Mouse (Mus musculus) heart, embryonic 11.5 days (tissue): ENCODE measurements around the gene Dnajc17. TPM values are rescaled to one million over a fixed set of nuclear protein-coding genes. Genes with fewer than 3 reads are reported as not detected.

Experiments used
- ATAC-seq: fragments of 200-750 bp; cut with Nextera tagmentation; replicated peaks from 2 replicates; pipeline ENCODE4 v1.8.0; 2017; ENCODE audit warnings: moderate library complexity; ENCODE audit not compliant: insufficient number of reproducible peaks, low FRiP score, low TSS enrichment
- H3K27ac ChIP-seq: fragments of 300-500 bp; sonication (generic); 2 replicates; pipeline ENCODE4 v1.5.1; 2014; ENCODE audit warnings: mild to moderate bottlenecking, low read depth, low read length
- H3K27me3 ChIP-seq: fragments of 300-500 bp; sonication (generic); 2 replicates; pipeline ENCODE4 v1.6.1; 2014; ENCODE audit warnings: mild to moderate bottlenecking, low read length, mixed read lengths; ENCODE audit not compliant: control insufficient read depth, insufficient read depth
- H3K36me3 ChIP-seq: fragments of 300-500 bp; sonication (generic); 2 replicates; pipeline ENCODE4 v1.6.1; 2014; ENCODE audit warnings: mild to moderate bottlenecking, low read length, moderate library complexity, mixed read lengths; ENCODE audit not compliant: control insufficient read depth, insufficient read depth
- H3K4me1 ChIP-seq: fragments of 300-500 bp; sonication (generic); 2 replicates; pipeline ENCODE4 v1.6.1; 2014; ENCODE audit warnings: low read length; ENCODE audit not compliant: control insufficient read depth, insufficient read depth
- H3K4me2 ChIP-seq: fragments of 300-500 bp; sonication (generic); 2 replicates; pipeline ENCODE4 v1.6.1; 2014; ENCODE audit warnings: mild to moderate bottlenecking, moderate library complexity
- H3K4me3 ChIP-seq: fragments of 300-500 bp; sonication (generic); 2 replicates; pipeline ENCODE4 v1.5.1; 2014; ENCODE audit warnings: low read depth, low read length
- H3K9ac ChIP-seq: fragments of 300-500 bp; sonication (generic); 2 replicates; pipeline ENCODE4 v1.6.1; 2014; ENCODE audit warnings: mild to moderate bottlenecking, low read depth, low read length, moderate library complexity
- H3K9me3 ChIP-seq: fragments of 300-500 bp; sonication (generic); replicated peaks from 2 replicates; pipeline ENCODE4 v1.6.1; 2016; ENCODE audit warnings: low read length; ENCODE audit not compliant: control insufficient read depth
- whole genome bisulfite sequencing: fragments of 180-500 bp; shearing (Covaris S2); extraction: QIAGEN DNeasy Blood & Tissue Kit; methylation state at CpG from one replicate; pipeline ENCODE4 v1.1.7; 2014; ENCODE audit not compliant: insufficient replicate concordance; 5-methylcytosine and 5-hydroxymethylcytosine counted together
- polyA plus RNA-seq: library from polyadenylated mRNA; unstranded; fragments of >200 nt; fragmentation: Nextera tagmentation; extraction: Ambion mirVana; gene quantifications from 2 replicates; pipeline ENCODE4 v1.2.1, GENCODE M21; 2014

Gene Dnajc17
- polyA plus RNA-seq, 1 experiment from 2014 or later, result 18.4 TPM

- H3K36me3 ChIP-seq, result peaks cover 32% of the 10 kb centered on the region
- H3K27me3 ChIP-seq, result no peaks in the 10 kb centered on the region
- H3K9ac ChIP-seq, result no peak overlapping the region
- no peak for ATAC-seq
- H3K4me2 ChIP-seq, result no peak overlapping the region
- no peak overlapping the region for H3K4me3 ChIP-seq
- WGBS, result 94% methylated on average over 8 of the region's 8 CpGs
- H3K27ac ChIP-seq, result no peak overlapping the region
- H3K9me3 ChIP-seq, result peaks cover 2% of the 10 kb centered on the region
- no peaks in the 10 kb centered on the region for H3K4me1 ChIP-seq
Measured at GRCm38 (mm10) chr2:119147775-119148174, 60.8 kb downstream of the Dnajc17 start.

GRCm38 (mm10) chr2:119147160-119147678 lies 61.4 kb downstream of the Dnajc17 start:
- ATAC-seq, result no peak
- Histone ChIP-seq H3K9me3 (peaks cover 2% of the 10 kb centered on the region), H3K27ac (no peak overlapping the region), H3K9ac (no peak overlapping the region), H3K4me3 (no peak overlapping the region), H3K27me3 (no peaks in the 10 kb centered on the region), H3K36me3 (peaks cover 36% of the 10 kb centered on the region), H3K4me2 (no peak overlapping the region), H3K4me1 (no peaks in the 10 kb centered on the region)
- 80% methylated on average over 22 of the region's 22 CpGs for WGBS

- peaks cover 35% of the 10 kb centered on the region for H3K36me3 ChIP-seq
- H3K27me3 ChIP-seq, result no peaks in the 10 kb centered on the region
- H3K9ac ChIP-seq, result no peak overlapping the region
- H3K4me1 ChIP-seq, result no peaks in the 10 kb centered on the region
- no peak overlapping the region for H3K27ac ChIP-seq
- 83% methylated on average over 6 of the region's 6 CpGs for whole genome bisulfite sequencing
- no peak overlapping the region for H3K4me3 ChIP-seq
- no peak for ATAC-seq
- peaks cover 2% of the 10 kb centered on the region for H3K9me3 ChIP-seq
- H3K4me2 ChIP-seq, result no peak overlapping the region
Measured at GRCm38 (mm10) chr2:119146435-119146834, 62.2 kb downstream of the Dnajc17 start.

- H3K4me1 ChIP-seq, result no peaks in the 10 kb centered on the region
- peaks cover 35% of the 10 kb centered on the region for H3K36me3 ChIP-seq
- H3K9me3 ChIP-seq, result peaks cover 2% of the 10 kb centered on the region
- H3K27me3 ChIP-seq, result no peaks in the 10 kb centered on the region
- H3K4me3 ChIP-seq, result no peak overlapping the region
- no peak overlapping the region for H3K27ac ChIP-seq
- WGBS, result 85% methylated on average over 2 of the region's 2 CpGs
- H3K4me2 ChIP-seq, result no peak overlapping the region
- no peak overlapping the region for H3K9ac ChIP-seq
- no peak for ATAC-seq
Measured at GRCm38 (mm10) chr2:119145199-119145598, 63.4 kb downstream of the Dnajc17 start.

- no peak overlapping the region for H3K4me2 ChIP-seq
- peak overlapping the region; percentile 35; the same call in 1 of the 2 replicates for H3K27ac ChIP-seq
- peaks cover 21% of the 10 kb centered on the region for H3K36me3 ChIP-seq
- peak; percentile 46; the same call in 1 of the 2 replicates for ATAC-seq
- no peaks in the 10 kb centered on the region for H3K4me1 ChIP-seq
- 24% methylated on average over 5 of the region's 5 CpGs for WGBS
- H3K9ac ChIP-seq, result 0 out of 2 replicates have a peak overlapping the region, but pooled peaks have one; percentile 28
- no peak overlapping the region for H3K4me3 ChIP-seq
- H3K9me3 ChIP-seq, result no peaks in the 10 kb centered on the region
- H3K27me3 ChIP-seq, result no peaks in the 10 kb centered on the region
Measured at GRCm38 (mm10) chr2:119136346-119136898, 72.2 kb downstream of the Dnajc17 start.

Other genes with a start within 250 kb of the Dnajc17 start
- 16.4 and 17.1 TPM in 2 replicates for gene Ccdc32, start 179.4 kb downstream of the Dnajc17 start, polyA plus RNA-seq
- gene Rpusd2, start 174.0 kb downstream of the Dnajc17 start, polyA plus RNA-seq, result 4.0 and 4.8 TPM in 2 replicates
- 26.5 and 30.9 TPM in 2 replicates for gene Knl1, start 161.7 kb downstream of the Dnajc17 start, polyA plus RNA-seq
- gene Rad51, start 96.0 kb downstream of the Dnajc17 start, polyA plus RNA-seq, result 33.4 and 39.6 TPM in 2 replicates
- gene Rmdn3, start 51.8 kb downstream of the Dnajc17 start, polyA plus RNA-seq, result 30.3 and 33.3 TPM in 2 replicates
- 6.4 and 7.4 TPM in 2 replicates for gene Gchfr, start 41.0 kb downstream of the Dnajc17 start, polyA plus RNA-seq
- gene Gm14137, start 34.3 kb downstream of the Dnajc17 start, polyA plus RNA-seq, result 0.25 TPM in 1 of 2 replicates, not detected in the other
- gene Zfyve19, start 178 bp downstream of the Dnajc17 start, polyA plus RNA-seq, result 30.4 and 37.0 TPM in 2 replicates
- not detected in 2 replicates for gene Ppp1r14d, start 21.1 kb upstream of the Dnajc17 start, polyA plus RNA-seq
- gene Spint1, start 28.6 kb upstream of the Dnajc17 start, polyA plus RNA-seq, result 0.83 and 1.1 TPM in 2 replicates
- gene Rhov, start 62.5 kb upstream of the Dnajc17 start, polyA plus RNA-seq, result not detected in 2 replicates
- gene Vps18, start 79.9 kb upstream of the Dnajc17 start, polyA plus RNA-seq, result 6.9 and 8.7 TPM in 2 replicates
- gene Dll4, start 117.0 kb upstream of the Dnajc17 start, polyA plus RNA-seq, result 3.7 and 5.0 TPM in 2 replicates
- gene Chac1, start 142.4 kb upstream of the Dnajc17 start, polyA plus RNA-seq, result 0.35 and 0.74 TPM in 2 replicates